Mouse (Mus musculus): Measurements from ENCODE around the gene Rrp12.
"Not testable (repeated sequence)": the region's sequence is repeated elsewhere in the genome, so short reads cannot be mapped to it uniquely, and the experiment has no call there.

Gene Rrp12

GRCm38 (mm10) chr19:41895460-41896318 is at the start of gene Rrp12:
Gene Rrp12, minus strand, starts transcription at chr19:41896173.
- DNase-seq: peak; percentile 64

- no peak for DNase-seq
These were observed 47.9 kb upstream of the Rrp12 start for GRCm38 (mm10) chr19:41943841-41944240.

- no peak for DNase-seq
These were observed 42.6 kb upstream of the Rrp12 start for GRCm38 (mm10) chr19:41938539-41938938.

- no peak for DNase-seq
These were observed 39.9 kb upstream of the Rrp12 start for GRCm38 (mm10) chr19:41935921-41936320.

- no peak for DNase-seq
These were observed 38.2 kb upstream of the Rrp12 start for GRCm38 (mm10) chr19:41934124-41934523.

- DNase-seq: peak; percentile 95
These were observed 37.5 kb upstream of the Rrp12 start, which contains the start of the genes Exosc1 and Zdhhc16 for GRCm38 (mm10) chr19:41933179-41934086. Gene Exosc1, minus strand, starts transcription at chr19:41933423. Gene Zdhhc16, plus strand, starts transcription at chr19:41933480.

GRCm38 (mm10) chr19:41932686-41933085 is 36.7 kb upstream of the Rrp12 start:
- DNase-seq: no peak

GRCm38 (mm10) chr19:41920412-41921067 is 24.6 kb upstream of the Rrp12 start:
- no peak for DNase-seq

- DNase-seq: no peak
These were observed 23.5 kb upstream of the Rrp12 start for GRCm38 (mm10) chr19:41919471-41919870.

GRCm38 (mm10) chr19:41916853-41917252 is 20.9 kb upstream of the Rrp12 start:
- DNase-seq: no peak

GRCm38 (mm10) chr19:41915294-41915693 is 19.3 kb upstream of the Rrp12 start:
- DNase-seq: no peak

GRCm38 (mm10) chr19:41914592-41914882 is 18.6 kb upstream of the Rrp12 start:
- not testable (repeated sequence) for DNase-seq

- DNase-seq: no peak
These were observed 18.0 kb upstream of the Rrp12 start for GRCm38 (mm10) chr19:41913774-41914591.

GRCm38 (mm10) chr19:41912121-41913080 is 16.4 kb upstream of the Rrp12 start:
- peak; percentile 33 for DNase-seq

GRCm38 (mm10) chr19:41911178-41912073 is 15.5 kb upstream of the Rrp12 start, which contains the start of gene Pgam1:
Gene Pgam1, plus strand, starts transcription at chr19:41911923.
- peak; percentile 98 for DNase-seq

GRCm38 (mm10) chr19:41910396-41910795 is 14.4 kb upstream of the Rrp12 start:
- DNase-seq: no peak

GRCm38 (mm10) chr19:41908736-41909135 is 12.8 kb upstream of the Rrp12 start:
- DNase-seq: no peak

GRCm38 (mm10) chr19:41907079-41907760 is 11.2 kb upstream of the Rrp12 start:
- DNase-seq: no peak
